Mouse (Mus musculus) myocyte (in vitro differentiated cells): ENCODE measurements around the gene Scd1. TPM values are rescaled to one million over a fixed set of nuclear protein-coding genes. Genes with fewer than 3 reads are reported as not detected.

ENCODE experiments used
- H3K27me3 ChIP-seq: one replicate; pipeline ENCODE4 v1.6.1; 2011; ENCODE audit not compliant: control insufficient read depth, insufficient read depth, insufficient read length
- H3K36me3 ChIP-seq: one replicate; pipeline ENCODE4 v1.6.1; 2011; ENCODE audit not compliant: control insufficient read depth, insufficient read depth
- H3K4me2 ChIP-seq: one replicate; pipeline ENCODE4 v1.6.1; 2011; ENCODE audit warnings: low read depth, control low read depth
- H3K4me3 ChIP-seq: one replicate; pipeline ENCODE4 v1.5.1; 2011; ENCODE audit warnings: mild to moderate bottlenecking, control low read depth, moderate library complexity
- H3K79me2 ChIP-seq: one replicate; pipeline ENCODE4 v1.6.1; 2011; ENCODE audit not compliant: control insufficient read depth, insufficient read depth
- H3ac ChIP-seq: one replicate; pipeline ENCODE4 v1.6.1; 2011; ENCODE audit not compliant: control insufficient read depth, insufficient read length
- CEBPB ChIP-seq: IDR thresholded peaks from 2 replicates; pipeline ENCODE4 v1.6.1; 2011; ENCODE audit warnings: mild to moderate bottlenecking, moderate library complexity; ENCODE audit not compliant: poor library complexity, insufficient read depth, severe bottlenecking
- E2F4 ChIP-seq: IDR thresholded peaks from one replicate; pipeline ENCODE4 v1.6.1; 2011; ENCODE audit warnings: mild to moderate bottlenecking, control low read depth, moderate library complexity; ENCODE audit not compliant: insufficient read depth
- MAX ChIP-seq: IDR thresholded peaks from one replicate; pipeline ENCODE4 v1.6.1; 2011; ENCODE audit warnings: low read depth, mild to moderate bottlenecking, control low read depth
- MYOD1 ChIP-seq, 3 experiments: IDR thresholded peaks; one replicate each; pipeline ENCODE4 v1.6.1; 2011; ENCODE audit warnings: control low read depth in 2 of 3, low read depth in 2 of 3, mild to moderate bottlenecking in 2 of 3, moderate library complexity in 1 of 3; ENCODE audit not compliant: insufficient read length in 2 of 3, control insufficient read depth in 1 of 3
- MYOG ChIP-seq, 3 experiments: IDR thresholded peaks; one replicate each; pipeline ENCODE4 v1.6.1; 2011; ENCODE audit warnings: control low read depth in 2 of 3, low read depth in 2 of 3, mild to moderate bottlenecking in 2 of 3; ENCODE audit not compliant: insufficient read length in 2 of 3, control insufficient read depth in 1 of 3, insufficient read depth in 1 of 3
- POLR2A ChIP-seq: IDR thresholded peaks from one replicate; pipeline ENCODE4 v1.6.1; 2011; ENCODE audit warnings: low read depth, mild to moderate bottlenecking, control low read depth, moderate library complexity; ENCODE audit not compliant: insufficient read length
- POLR2AphosphoS2 ChIP-seq: IDR thresholded peaks from one replicate; pipeline ENCODE4 v1.6.1; 2011; ENCODE audit warnings: low read depth, control low read depth; ENCODE audit not compliant: insufficient read length
- REST ChIP-seq: IDR thresholded peaks from one replicate; pipeline ENCODE4 v1.6.1; 2011; ENCODE audit warnings: mild to moderate bottlenecking, control low read depth, moderate library complexity; ENCODE audit not compliant: insufficient read depth, insufficient read length
- SRF ChIP-seq: IDR thresholded peaks from one replicate; pipeline ENCODE4 v1.6.1; 2011; ENCODE audit warnings: low read depth; ENCODE audit not compliant: control insufficient read depth, insufficient read length
- TCF12 ChIP-seq: IDR thresholded peaks from one replicate; pipeline ENCODE4 v1.6.1; 2011; ENCODE audit warnings: mild to moderate bottlenecking, control low read depth; ENCODE audit not compliant: poor library complexity, insufficient read depth, severe bottlenecking
- TCF3 ChIP-seq: IDR thresholded peaks from one replicate; pipeline ENCODE4 v1.6.1; 2011; ENCODE audit warnings: low read depth, control low read depth; ENCODE audit not compliant: insufficient read length
- USF1 ChIP-seq: IDR thresholded peaks from one replicate; pipeline ENCODE4 v1.6.1; 2011; ENCODE audit warnings: low read depth, mild to moderate bottlenecking, control low read depth, moderate library complexity
- polyA plus RNA-seq: library from polyadenylated mRNA; unstranded; fragments of >200 nt; fragmentation: generic; extraction: Trizol; gene quantifications from one replicate; pipeline ENCODE4 v1.2.1, GENCODE M21; 2012; ENCODE audit warnings: missing spikeins

The Scd1 gene
- polyA plus RNA-seq, 1 experiment, result 347 TPM

- Histone ChIP-seq H3K27me3 (no peaks in the 10 kb centered on the region), H3K4me3 (no peak overlapping the region), H3K4me2 (no peak overlapping the region), H3ac (no peak overlapping the region), H3K79me2 (peaks cover 4% of the 10 kb centered on the region), H3K36me3 (peaks cover 51% of the 10 kb centered on the region)
- TF ChIP-seq POLR2AphosphoS2 (peak; percentile 79), MYOD1 (IDR thresholded peaks at IDR 0.05; ENCODE audit: control insufficient read depth in 1 of 3, insufficient read length in 2 of 3, low read depth in 2 of 3) (no peak), MYOG (IDR thresholded peaks at IDR 0.05; ENCODE audit: control insufficient read depth in 1 of 3, insufficient read depth in 1 of 3, insufficient read length in 2 of 3, low read depth in 2 of 3) (no peak), REST (no peak), E2F4 (no peak), CEBPB (no peak), USF1 (peak; percentile 63), TCF3 (no peak), POLR2A (no peak)
Measured at GRCm38 (mm10) chr19:44393962-44394422, 13.7 kb downstream of the Scd1 start.

- Histone ChIP-seq H3K79me2 (no peaks in the 10 kb centered on the region), H3K4me3 (no peak overlapping the region), H3K36me3 (peaks cover 35% of the 10 kb centered on the region), H3K4me2 (no peak overlapping the region), H3ac (no peak overlapping the region), H3K27me3 (no peaks in the 10 kb centered on the region)
- TF ChIP-seq SRF, result no peak
- no peak for TF ChIP-seq TCF3
- TF ChIP-seq MYOG (IDR thresholded peaks at IDR 0.05; ENCODE audit: control insufficient read depth in 1 of 3, insufficient read depth in 1 of 3, insufficient read length in 2 of 3, low read depth in 2 of 3), result no peak
- no peak for TF ChIP-seq USF1
- TF ChIP-seq POLR2A, result no peak
- TF ChIP-seq MYOD1 (IDR thresholded peaks at IDR 0.05; ENCODE audit: control insufficient read depth in 1 of 3, insufficient read length in 2 of 3, low read depth in 2 of 3), result no peak
- no peak for TF ChIP-seq MAX
- no peak for TF ChIP-seq POLR2AphosphoS2
- no peak for TF ChIP-seq REST
- TF ChIP-seq E2F4, result no peak
- TF ChIP-seq TCF12, result no peak
- no peak for TF ChIP-seq CEBPB
Measured at GRCm38 (mm10) chr19:44392339-44393009, 15.2 kb downstream of the Scd1 start.

- Histone ChIP-seq H3K4me3 (no peak overlapping the region), H3K36me3 (peaks cover 29% of the 10 kb centered on the region), H3ac (no peak overlapping the region), H3K27me3 (no peaks in the 10 kb centered on the region), H3K4me2 (no peak overlapping the region), H3K79me2 (no peaks in the 10 kb centered on the region)
- TF ChIP-seq MYOG (IDR thresholded peaks at IDR 0.05; ENCODE audit: control insufficient read depth in 1 of 3, insufficient read depth in 1 of 3, insufficient read length in 2 of 3, low read depth in 2 of 3), result no peak
- no peak for TF ChIP-seq MYOD1 (IDR thresholded peaks at IDR 0.05; ENCODE audit: control insufficient read depth in 1 of 3, insufficient read length in 2 of 3, low read depth in 2 of 3)
- no peak for TF ChIP-seq E2F4
- no peak for TF ChIP-seq SRF
- TF ChIP-seq CEBPB, result no peak
- TF ChIP-seq USF1, result no peak
- no peak for TF ChIP-seq MAX
- no peak for TF ChIP-seq POLR2AphosphoS2
- no peak for TF ChIP-seq POLR2A
- no peak for TF ChIP-seq REST
- no peak for TF ChIP-seq TCF12
- no peak for TF ChIP-seq TCF3
Measured at GRCm38 (mm10) chr19:44391856-44392255, 15.8 kb downstream of the Scd1 start.

GRCm38 (mm10) chr19:44389507-44389906 is 18.2 kb downstream of the Scd1 start:
- no peak overlapping the region for H3ac ChIP-seq
- TF ChIP-seq POLR2AphosphoS2 (no peak), MYOG (IDR thresholded peaks at IDR 0.05; ENCODE audit: control insufficient read depth in 1 of 3, insufficient read depth in 1 of 3, insufficient read length in 2 of 3, low read depth in 2 of 3) (peak in 1 of 3 experiments; percentile 18)

More at GRCm38 (mm10) chr19:44389507-44389906, 18.2 kb downstream of the Scd1 start:
- peaks cover 13% of the 10 kb centered on the region for H3K36me3 ChIP-seq
- H3K79me2 ChIP-seq, result no peaks in the 10 kb centered on the region
- no peak overlapping the region for H3K4me3 ChIP-seq
- H3K27me3 ChIP-seq, result no peaks in the 10 kb centered on the region
- peak overlapping the region; percentile 61 for H3K4me2 ChIP-seq
